ENCODE assay signal across 10 mouse cellular contexts in genomic region chr13:89146056-89146547, GRCm38 (mm10).
DNase-seq lines count a peak whose midpoint lies in the region; ATAC-seq and TF ChIP-seq lines count a peak whose summit lies in the region.
"Had no signal": no experiment of that assay in that cellular context is flagged by ENCODE, and none has a peak within 500 bp of the region (broad histone marks: within the 10 kb centered on the region; RNA-seq: fewer than 3 reads in every experiment).

No protein-coding gene starts in this region.

- H3K36me3 ChIP-seq in hindbrain, embryonic 15.5 days, result no peaks in the 10 kb centered on the region
- H3K36me3 ChIP-seq in midbrain, postnatal 0 days (ENCODE audit: insufficient read depth, low read length), result no peaks in the 10 kb centered on the region

- 0 out of 2 replicates have a peak overlapping the region, but pooled peaks have one; percentile 8 for H3K27ac ChIP-seq in hindbrain, embryonic 15.5 days (replicated peaks)
- H3K27ac ChIP-seq in midbrain, postnatal 0 days (ENCODE audit: low read depth, low read length), result no peak overlapping the region

- TF ChIP-seq CTCF in midbrain, postnatal 0 days (IDR thresholded peaks at IDR 0.05), result no peak

- peak; percentile 3 to 28 for DNase-seq in left cerebral cortex, adult 9 months (ENCODE audit: low spot score in 2 of 2)
- DNase-seq in left cerebral cortex, adult 8-10 months (ENCODE audit: low spot score in 2 of 2), result no peak
- DNase-seq in embryo, embryonic 10 days (ENCODE audit: low spot score), result peak; percentile 14
- DNase-seq in midbrain, postnatal 0 days (ENCODE audit: low spot score), result peak; percentile 58
- no peak for DNase-seq in urinary bladder, adult 18-20 months (ENCODE audit: low spot score in 2 of 2)
- no peak for DNase-seq in spleen, postnatal 14 days (ENCODE audit: low spot score in 2 of 2)
- DNase-seq in thymus, postnatal 4 days, result no peak
- DNase-seq: cerebellum, postnatal 25 days had no signal

- H3K9me3 ChIP-seq in hindbrain, embryonic 15.5 days, result no peaks in the 10 kb centered on the region
- H3K9me3 ChIP-seq in midbrain, postnatal 0 days (ENCODE audit: low read length), result no peaks in the 10 kb centered on the region

- H3K4me3 ChIP-seq in hindbrain, embryonic 15.5 days, result no peak overlapping the region
- no peak overlapping the region for H3K4me3 ChIP-seq in midbrain, postnatal 0 days (ENCODE audit: low read depth, low read length)

- 0 out of 2 replicates have a peak, but pooled peaks cover 7% of the 10 kb centered on the region for H3K4me1 ChIP-seq in hindbrain, embryonic 15.5 days (replicated peaks)
- H3K4me1 ChIP-seq in midbrain, postnatal 0 days (ENCODE audit: insufficient read depth, low read length), result no peaks in the 10 kb centered on the region

- ATAC-seq in hindbrain, embryonic 15.5 days (ENCODE audit: low FRiP score, low read depth), result peak; percentile 38; the same call in 1 of the 2 replicates
- peak; percentile 41; the same call in 1 of the 2 replicates for ATAC-seq in midbrain, postnatal 0 days (ENCODE audit: low FRiP score)

- WGBS in hindbrain, embryonic 15.5 days, result 43% methylated on average over 4 of the region's 4 CpGs
- WGBS in midbrain, postnatal 0 days, result 15% methylated on average over 4 of the region's 4 CpGs

- no peak overlapping the region for H3K4me2 ChIP-seq in hindbrain, embryonic 15.5 days
- H3K4me2 ChIP-seq in midbrain, postnatal 0 days (ENCODE audit: low read depth, low read length, poor library complexity, severe bottlenecking), result no peak overlapping the region
- H3K4me2 ChIP-seq: liver, embryonic 11.5 days had no signal

- no peak overlapping the region for H3K9ac ChIP-seq in hindbrain, embryonic 15.5 days
- H3K9ac ChIP-seq in midbrain, postnatal 0 days (replicated peaks; ENCODE audit: low read length, poor library complexity, severe bottlenecking), result no peak overlapping the region

- no peaks in the 10 kb centered on the region for H3K27me3 ChIP-seq in hindbrain, embryonic 15.5 days
- no peaks in the 10 kb centered on the region for H3K27me3 ChIP-seq in midbrain, postnatal 0 days (ENCODE audit: insufficient read depth, low read length)

Comparison
In these comparisons a context has a peak if more than half of its experiments do, and no peak if none do; other contexts are left out.
1. DNase-seq: peak in left cerebral cortex, adult 9 months (2 of 2), embryo, embryonic 10 days (single experiment) and midbrain, postnatal 0 days (single experiment); none in left cerebral cortex, adult 8-10 months (0 of 2), urinary bladder, adult 18-20 months (0 of 2), spleen, postnatal 14 days (0 of 2) and thymus, postnatal 4 days (single experiment).